Mouse (Mus musculus) embryonic fibroblast, embryonic 13.5 days (primary cell): ENCODE data around the gene Kcnq5.

Source experiments
- CTCF ChIP-seq: IDR thresholded peaks from 2 replicates; pipeline ENCODE4 v1.5.1; 2011; ENCODE audit warnings: mild to moderate bottlenecking, control low read depth, low read length, moderate library complexity, borderline replicate concordance; ENCODE audit not compliant: insufficient read depth
- POLR2A ChIP-seq: IDR thresholded peaks from 2 replicates; pipeline ENCODE4 v1.6.1; 2011; ENCODE audit warnings: low read depth, mild to moderate bottlenecking, control low read depth, low read length, moderate library complexity

DNA sequence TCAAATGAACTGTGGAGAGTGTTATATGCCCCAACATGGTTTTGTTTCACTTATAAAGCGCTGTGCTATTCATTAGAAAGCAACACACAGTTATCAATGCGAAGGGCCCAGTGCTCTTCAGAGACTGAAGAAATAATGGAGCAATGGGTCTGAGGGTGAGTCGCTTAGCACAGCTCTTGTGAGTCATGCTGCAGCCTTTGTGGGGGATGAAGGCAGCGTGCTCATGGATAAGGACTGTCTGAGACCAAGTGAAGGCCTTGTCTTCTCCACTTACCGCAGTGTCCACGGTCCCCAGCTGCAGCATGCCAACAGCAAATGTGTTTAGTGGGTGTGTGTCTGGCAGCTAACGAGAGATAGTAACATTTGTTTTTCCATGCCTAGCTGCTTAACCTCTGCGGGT, 503.2 kb downstream of the Kcnq5 start:
- no peak for TF ChIP-seq POLR2A
- no peak for TF ChIP-seq CTCF
